Comparison of ENCODE assay signal across 10 mouse cellular contexts in the genomic region with DNA sequence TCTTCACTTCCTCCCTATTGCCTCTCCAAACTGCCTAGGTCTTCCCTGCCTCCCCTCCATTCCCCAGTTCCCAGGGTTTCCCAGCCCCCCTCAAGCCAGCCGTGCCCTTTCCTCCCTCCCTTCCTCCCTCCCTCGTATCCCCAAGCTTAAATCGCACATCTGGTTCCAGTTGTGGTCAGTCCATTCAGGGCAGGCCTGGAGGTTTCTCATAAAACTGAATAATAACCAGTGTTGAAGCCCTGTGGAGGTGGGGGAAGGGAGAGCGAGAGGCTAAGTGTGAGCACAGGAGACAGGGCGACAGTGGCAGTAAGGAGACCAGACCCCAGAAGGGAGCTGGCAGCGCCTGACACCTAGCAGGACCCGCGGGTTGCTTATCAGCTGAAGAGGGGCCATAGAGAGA.
DNase-seq lines count a peak whose midpoint lies in the region; ATAC-seq and TF ChIP-seq lines count a peak whose summit lies in the region.
"Had no signal": no experiment of that assay in that cellular context is flagged by ENCODE, and none has a peak within 500 bp of the region (broad histone marks: within the 10 kb centered on the region; RNA-seq: fewer than 3 reads in every experiment).

No protein-coding gene starts in this region.

- intact Hi-C loops in heart, adult 2 months (cut with DNase I): no loop called here

- no peak for TF ChIP-seq EP300 in heart, adult 2 months (IDR thresholded peaks at IDR 0.05; ENCODE audit: insufficient read depth, low read depth, low read length)

- peaks cover 37% of the 10 kb centered on the region for H3K4me1 ChIP-seq in heart, adult 2 months (ENCODE audit: control insufficient read depth, insufficient read depth, low read length)
- H3K4me1 ChIP-seq in neural tube, embryonic 11.5 days (ENCODE audit: control insufficient read depth, insufficient read depth, low read length): peaks cover 21% of the 10 kb centered on the region
- peaks cover 37% of the 10 kb centered on the region for H3K4me1 ChIP-seq in neural tube, embryonic 15.5 days
- peaks cover 64% of the 10 kb centered on the region for H3K4me1 ChIP-seq in kidney, embryonic 16.5 days (ENCODE audit: insufficient read depth, low read length)

- peaks cover 4% of the 10 kb centered on the region; the same call in 1 of the 2 replicates for H3K79me2 ChIP-seq in heart, adult 2 months (replicated peaks; ENCODE audit: control insufficient read depth, insufficient read depth, low read length)

- no peaks in the 10 kb centered on the region for H3K27me3 ChIP-seq in heart, adult 2 months (ENCODE audit: control insufficient read depth, insufficient read depth, low read length)
- peaks cover 2% of the 10 kb centered on the region; the same call in 1 of the 2 replicates for H3K27me3 ChIP-seq in neural tube, embryonic 11.5 days (ENCODE audit: control insufficient read depth, insufficient read depth, low read length)
- H3K27me3 ChIP-seq in neural tube, embryonic 15.5 days (replicated peaks): peaks cover 2% of the 10 kb centered on the region
- H3K27me3 ChIP-seq in kidney, embryonic 16.5 days (ENCODE audit: insufficient read depth, low read length): no peaks in the 10 kb centered on the region

- no peaks in the 10 kb centered on the region for H3K9me3 ChIP-seq in neural tube, embryonic 11.5 days (ENCODE audit: control insufficient read depth, low read length)
- H3K9me3 ChIP-seq in neural tube, embryonic 15.5 days (replicated peaks): no peaks in the 10 kb centered on the region
- H3K9me3 ChIP-seq in kidney, embryonic 16.5 days (ENCODE audit: low read length): no peaks in the 10 kb centered on the region

- 50% methylated on average over 8 of the region's 8 CpGs for WGBS in heart, adult 2 months
- WGBS in neural tube, embryonic 11.5 days: 40% methylated on average over 8 of the region's 8 CpGs
- WGBS in neural tube, embryonic 15.5 days: 40% methylated on average over 8 of the region's 8 CpGs
- 26% methylated on average over 8 of the region's 8 CpGs for WGBS in kidney, embryonic 16.5 days

- no peak for TF ChIP-seq POLR2A in heart, adult 2 months (IDR thresholded peaks at IDR 0.05; ENCODE audit: insufficient read depth, low read depth, low read length)

- 0 out of 2 replicates have a peak overlapping the region, but pooled peaks have one; percentile 12 for H3K4me2 ChIP-seq in neural tube, embryonic 11.5 days (ENCODE audit: low read depth)
- no peak overlapping the region for H3K4me2 ChIP-seq in neural tube, embryonic 15.5 days
- H3K4me2 ChIP-seq in kidney, embryonic 16.5 days (replicated peaks; ENCODE audit: low read depth, low read length): 0 out of 2 replicates have a peak overlapping the region, but pooled peaks have one; percentile 4

- H3K4me3 ChIP-seq in heart, adult 2 months: no peak overlapping the region
- H3K4me3 ChIP-seq in neural tube, embryonic 11.5 days (ENCODE audit: low read depth, low read length): no peak overlapping the region
- no peak overlapping the region for H3K4me3 ChIP-seq in neural tube, embryonic 15.5 days (replicated peaks)
- H3K4me3 ChIP-seq in kidney, embryonic 16.5 days (ENCODE audit: low read length): no peak overlapping the region

- H3K36me3 ChIP-seq in heart, adult 2 months (ENCODE audit: control insufficient read depth, insufficient read depth, low read length): no peaks in the 10 kb centered on the region; the same call in 1 of the 2 replicates
- H3K36me3 ChIP-seq in neural tube, embryonic 11.5 days (ENCODE audit: control insufficient read depth, insufficient read depth, low read length): no peaks in the 10 kb centered on the region
- H3K36me3 ChIP-seq in neural tube, embryonic 15.5 days: no peaks in the 10 kb centered on the region
- H3K36me3 ChIP-seq in kidney, embryonic 16.5 days (ENCODE audit: insufficient read depth, low read length): no peaks in the 10 kb centered on the region

- H3K9ac ChIP-seq in heart, adult 2 months (ENCODE audit: low read depth, low read length): 0 out of 2 replicates have a peak overlapping the region, but pooled peaks have one; percentile 7
- H3K9ac ChIP-seq in neural tube, embryonic 11.5 days (ENCODE audit: low read length): no peak overlapping the region
- H3K9ac ChIP-seq in neural tube, embryonic 15.5 days (replicated peaks): no peak overlapping the region
- peak overlapping the region; percentile 3; the same call in 1 of the 2 replicates for H3K9ac ChIP-seq in kidney, embryonic 16.5 days (replicated peaks; ENCODE audit: low read length)

- no peak for DNase-seq in heart, adult 2 months
- no peak for DNase-seq in heart, adult 18-20 months
- peak; percentile 45 for DNase-seq in neural tube, embryonic 11.5 days (ENCODE audit: low spot score)
- DNase-seq in mesoderm, embryonic 11.5 days (ENCODE audit: low read depth, low spot score): peak; percentile 73
- DNase-seq in layer of hippocampus, postnatal 10 days (ENCODE audit: low spot score in 2 of 2): no peak
- DNase-seq in cerebellum, adult 11 months: no peak
- DNase-seq: cerebellum, adult 9-11 months; right cerebral cortex, postnatal 4 days had no signal

- ATAC-seq in neural tube, embryonic 11.5 days (ENCODE audit: insufficient read depth, low FRiP score, low TSS enrichment): no peak
- no peak for ATAC-seq in neural tube, embryonic 15.5 days (ENCODE audit: low FRiP score)
- peak; percentile 14; the same call in 1 of the 2 replicates for ATAC-seq in kidney, embryonic 16.5 days (ENCODE audit: low FRiP score, low TSS enrichment)

- no peak overlapping the region for H3K27ac ChIP-seq in heart, adult 2 months
- H3K27ac ChIP-seq in neural tube, embryonic 11.5 days (ENCODE audit: low read depth, low read length): peak overlapping the region; percentile 44; the same call in 1 of the 2 replicates
- no peak overlapping the region for H3K27ac ChIP-seq in neural tube, embryonic 15.5 days (replicated peaks)
- peak overlapping the region; percentile 71 for H3K27ac ChIP-seq in kidney, embryonic 16.5 days (ENCODE audit: low read length)

- TF ChIP-seq CTCF in heart, adult 2 months (IDR thresholded peaks at IDR 0.05): no peak

Comparison
In these comparisons a context has a peak if more than half of its experiments do, and no peak if none do; other contexts are left out.
1. H3K27ac ChIP-seq: peak in neural tube, embryonic 11.5 days (single experiment) and kidney, embryonic 16.5 days (single experiment); none in heart, adult 2 months (single experiment) and neural tube, embryonic 15.5 days (single experiment).
2. DNase-seq: peak in neural tube, embryonic 11.5 days (single experiment) and mesoderm, embryonic 11.5 days (single experiment); none in heart, adult 2 months (0 of 2), heart, adult 18-20 months (0 of 2), layer of hippocampus, postnatal 10 days (0 of 2) and cerebellum, adult 11 months (single experiment).
3. H3K9ac ChIP-seq: peak in heart, adult 2 months (single experiment) and kidney, embryonic 16.5 days (single experiment); none in neural tube, embryonic 11.5 days (single experiment) and neural tube, embryonic 15.5 days (single experiment).